Mouse (Mus musculus): ENCODE data around the gene Ttll8. TPM values are rescaled to one million over a fixed set of nuclear protein-coding genes. Genes with fewer than 3 reads are reported as not detected.

The Ttll8 gene
- polyA plus RNA-seq, 1 experiment = not detected

GRCm38 (mm10) chr15:88903086-88903485 lies 51.1 kb downstream of the Ttll8 start:
- TF ChIP-seq POLR2A (IDR thresholded peaks at IDR 0.05; ENCODE audit: borderline replicate concordance, low read depth, low read length) (no peak), CTCF (IDR thresholded peaks at IDR 0.05; ENCODE audit: low read depth, low read length) (no peak)
- peaks cover 12% of the 10 kb centered on the region for H3K4me1 ChIP-seq (ENCODE audit: control insufficient read depth, insufficient read depth, low read length)
- H3K4me3 ChIP-seq (ENCODE audit: insufficient read depth, low read length) = no peak overlapping the region
- H3K27ac ChIP-seq (ENCODE audit: insufficient read depth, low read depth, low read length) = no peak overlapping the region

- TF ChIP-seq POLR2A (IDR thresholded peaks at IDR 0.05; ENCODE audit: borderline replicate concordance, low read depth, low read length) (no peak), CTCF (IDR thresholded peaks at IDR 0.05; ENCODE audit: low read depth, low read length) (no peak)
- no peak overlapping the region for H3K27ac ChIP-seq (ENCODE audit: insufficient read depth, low read depth, low read length)
Observed at GRCm38 (mm10) chr15:88902200-88902875, 51.9 kb downstream of the Ttll8 start.

GRCm38 (mm10) chr15:88896341-88896980 lies 57.8 kb downstream of the Ttll8 start:
- no peak overlapping the region for H3K4me3 ChIP-seq (ENCODE audit: insufficient read depth, low read length)
- TF ChIP-seq POLR2A (IDR thresholded peaks at IDR 0.05; ENCODE audit: borderline replicate concordance, low read depth, low read length) = no peak
- TF ChIP-seq CTCF (IDR thresholded peaks at IDR 0.05; ENCODE audit: low read depth, low read length) = no peak
- no peak overlapping the region for H3K27ac ChIP-seq (ENCODE audit: insufficient read depth, low read depth, low read length)
- no peaks in the 10 kb centered on the region for H3K4me1 ChIP-seq (ENCODE audit: control insufficient read depth, insufficient read depth, low read length)

More at GRCm38 (mm10) chr15:88902200-88902875, 51.9 kb downstream of the Ttll8 start:
- H3K4me3 ChIP-seq (ENCODE audit: insufficient read depth, low read length) = no peak overlapping the region
- H3K4me1 ChIP-seq (ENCODE audit: control insufficient read depth, insufficient read depth, low read length) = peaks cover 12% of the 10 kb centered on the region

GRCm38 (mm10) chr15:88895891-88896290 lies 58.3 kb downstream of the Ttll8 start:
- peaks cover 3% of the 10 kb centered on the region; the same call in 1 of the 2 replicates for H3K4me1 ChIP-seq (ENCODE audit: control insufficient read depth, insufficient read depth, low read length)
- no peak overlapping the region for H3K4me3 ChIP-seq (ENCODE audit: insufficient read depth, low read length)
- TF ChIP-seq CTCF (IDR thresholded peaks at IDR 0.05; ENCODE audit: low read depth, low read length) = no peak
- TF ChIP-seq POLR2A (IDR thresholded peaks at IDR 0.05; ENCODE audit: borderline replicate concordance, low read depth, low read length) = no peak
- H3K27ac ChIP-seq (ENCODE audit: insufficient read depth, low read depth, low read length) = no peak overlapping the region

- Histone ChIP-seq H3K27ac (ENCODE audit: insufficient read depth, low read depth, low read length) (no peak overlapping the region), H3K4me1 (ENCODE audit: control insufficient read depth, insufficient read depth, low read length) (peaks cover 4% of the 10 kb centered on the region; the same call in 1 of the 2 replicates), H3K4me3 (ENCODE audit: insufficient read depth, low read length) (no peak overlapping the region)
- TF ChIP-seq POLR2A (IDR thresholded peaks at IDR 0.05; ENCODE audit: borderline replicate concordance, low read depth, low read length) (no peak), CTCF (IDR thresholded peaks at IDR 0.05; ENCODE audit: low read depth, low read length) (no peak)
Observed at GRCm38 (mm10) chr15:88895119-88895518, 59.1 kb downstream of the Ttll8 start.

- H3K4me3 ChIP-seq (ENCODE audit: insufficient read depth, low read length) = no peak overlapping the region
- no peak overlapping the region for H3K27ac ChIP-seq (ENCODE audit: insufficient read depth, low read depth, low read length)
- H3K4me1 ChIP-seq (ENCODE audit: control insufficient read depth, insufficient read depth, low read length) = peaks cover 4% of the 10 kb centered on the region; the same call in 1 of the 2 replicates
- TF ChIP-seq CTCF (IDR thresholded peaks at IDR 0.05; ENCODE audit: low read depth, low read length) (no peak), POLR2A (IDR thresholded peaks at IDR 0.05; ENCODE audit: borderline replicate concordance, low read depth, low read length) (no peak)
Observed at GRCm38 (mm10) chr15:88892876-88893275, 61.3 kb downstream of the Ttll8 start.

- TF ChIP-seq CTCF (IDR thresholded peaks at IDR 0.05; ENCODE audit: low read depth, low read length) = no peak
- no peak for TF ChIP-seq POLR2A (IDR thresholded peaks at IDR 0.05; ENCODE audit: borderline replicate concordance, low read depth, low read length)
- Histone ChIP-seq H3K4me1 (ENCODE audit: control insufficient read depth, insufficient read depth, low read length) (peaks cover 4% of the 10 kb centered on the region; the same call in 1 of the 2 replicates), H3K4me3 (ENCODE audit: insufficient read depth, low read length) (no peak overlapping the region), H3K27ac (ENCODE audit: insufficient read depth, low read depth, low read length) (no peak overlapping the region)
Observed at GRCm38 (mm10) chr15:88892252-88892651, 62.0 kb downstream of the Ttll8 start.

GRCm38 (mm10) chr15:88891676-88892040 lies 62.6 kb downstream of the Ttll8 start:
- TF ChIP-seq POLR2A (IDR thresholded peaks at IDR 0.05; ENCODE audit: borderline replicate concordance, low read depth, low read length) (no peak), CTCF (IDR thresholded peaks at IDR 0.05; ENCODE audit: low read depth, low read length) (no peak)
- Histone ChIP-seq H3K4me1 (ENCODE audit: control insufficient read depth, insufficient read depth, low read length) (peaks cover 4% of the 10 kb centered on the region; the same call in 1 of the 2 replicates), H3K4me3 (ENCODE audit: insufficient read depth, low read length) (peak overlapping the region; percentile 65), H3K27ac (ENCODE audit: insufficient read depth, low read depth, low read length) (no peak overlapping the region)

- H3K4me1 ChIP-seq (ENCODE audit: control insufficient read depth, insufficient read depth, low read length) = peaks cover 4% of the 10 kb centered on the region; the same call in 1 of the 2 replicates
- H3K27ac ChIP-seq (ENCODE audit: insufficient read depth, low read depth, low read length) = no peak overlapping the region
- TF ChIP-seq CTCF (IDR thresholded peaks at IDR 0.05; ENCODE audit: low read depth, low read length) = no peak
- no peak for TF ChIP-seq POLR2A (IDR thresholded peaks at IDR 0.05; ENCODE audit: borderline replicate concordance, low read depth, low read length)
- H3K4me3 ChIP-seq (ENCODE audit: insufficient read depth, low read length) = peak overlapping the region; percentile 65
Observed at GRCm38 (mm10) chr15:88890751-88891675, 63.2 kb downstream of the Ttll8 start.
